In genomic region chr3:97824744-97825143, GRCm38 (mm10) we compare ENCODE assay signal across 7 mouse cellular contexts.
DNase-seq lines count a peak whose midpoint lies in the region; ATAC-seq and TF ChIP-seq lines count a peak whose summit lies in the region.

No protein-coding gene starts in this region.

- DNase-seq in embryonic facial prominence, embryonic 11.5 days (ENCODE audit: low spot score) = no peak
- DNase-seq in forebrain, postnatal 0 days = no peak
- no peak for DNase-seq in urinary bladder, postnatal 14 days (ENCODE audit: low spot score)
- DNase-seq in thymus, postnatal 0 days (ENCODE audit: low spot score) = no peak
- DNase-seq in urinary bladder, postnatal 36 days (ENCODE audit: low spot score in 2 of 2) = no peak

- no peaks in the 10 kb centered on the region for H3K4me1 ChIP-seq in embryonic facial prominence, embryonic 11.5 days (ENCODE audit: control insufficient read depth, insufficient read depth, low read length)
- no peaks in the 10 kb centered on the region for H3K4me1 ChIP-seq in forebrain, postnatal 0 days (ENCODE audit: insufficient read depth)
- peaks cover 3% of the 10 kb centered on the region; the same call in 1 of the 2 replicates for H3K4me1 ChIP-seq in intestine, embryonic 16.5 days (ENCODE audit: control insufficient read depth, insufficient read depth, low read length)

- no peak overlapping the region for H3K27ac ChIP-seq in embryonic facial prominence, embryonic 11.5 days (replicated peaks; ENCODE audit: low read depth, low read length)
- no peak overlapping the region for H3K27ac ChIP-seq in forebrain, postnatal 0 days (ENCODE audit: low read depth, low read length)
- H3K27ac ChIP-seq in intestine, embryonic 16.5 days (ENCODE audit: low read length) = no peak overlapping the region

- no peaks in the 10 kb centered on the region for H3K36me3 ChIP-seq in embryonic facial prominence, embryonic 11.5 days (replicated peaks; ENCODE audit: control insufficient read depth, insufficient read depth, low read depth, low read length)
- H3K36me3 ChIP-seq in forebrain, postnatal 0 days (ENCODE audit: insufficient read depth) = 0 out of 2 replicates have a peak, but pooled peaks cover 7% of the 10 kb centered on the region
- H3K36me3 ChIP-seq in intestine, embryonic 16.5 days (ENCODE audit: control insufficient read depth, insufficient read depth, low read length) = no peaks in the 10 kb centered on the region

- WGBS in embryonic facial prominence, embryonic 11.5 days = 2% methylated on average over 4 of the region's 5 CpGs
- 13% methylated on average over 4 of the region's 5 CpGs for WGBS in forebrain, postnatal 0 days
- WGBS in intestine, embryonic 16.5 days = 17% methylated on average over 4 of the region's 5 CpGs

- H3K4me3 ChIP-seq in embryonic facial prominence, embryonic 11.5 days (ENCODE audit: low read depth, low read length) = peak overlapping the region; percentile 45
- peak overlapping the region; percentile 17; the same call in 1 of the 2 replicates for H3K4me3 ChIP-seq in forebrain, postnatal 0 days (ENCODE audit: low read depth, low read length)
- H3K4me3 ChIP-seq in intestine, embryonic 16.5 days (ENCODE audit: low read length) = peak overlapping the region; percentile 53

- no peak overlapping the region; the same call in 1 of the 2 replicates for H3K9ac ChIP-seq in embryonic facial prominence, embryonic 11.5 days (replicated peaks; ENCODE audit: low read length)
- no peak overlapping the region for H3K9ac ChIP-seq in forebrain, postnatal 0 days
- H3K9ac ChIP-seq in intestine, embryonic 16.5 days (ENCODE audit: low read depth, low read length) = peak overlapping the region; percentile 31; the same call in 1 of the 2 replicates

- no peaks in the 10 kb centered on the region for H3K9me3 ChIP-seq in embryonic facial prominence, embryonic 11.5 days (replicated peaks; ENCODE audit: control insufficient read depth, low read length)
- no peaks in the 10 kb centered on the region for H3K9me3 ChIP-seq in forebrain, postnatal 0 days (ENCODE audit: low read length)
- no peaks in the 10 kb centered on the region for H3K9me3 ChIP-seq in intestine, embryonic 16.5 days (ENCODE audit: control insufficient read depth, low read length)

- H3K4me2 ChIP-seq in embryonic facial prominence, embryonic 11.5 days (ENCODE audit: low read depth, low read length) = peak overlapping the region; percentile 81
- H3K4me2 ChIP-seq in forebrain, postnatal 0 days (ENCODE audit: low read depth) = peak overlapping the region; percentile 52
- peak overlapping the region; percentile 91 for H3K4me2 ChIP-seq in intestine, embryonic 16.5 days (ENCODE audit: low read depth, low read length)

- no peak for TF ChIP-seq CTCF in forebrain, postnatal 0 days (IDR thresholded peaks at IDR 0.05; ENCODE audit: low read depth)

- H3K27me3 ChIP-seq in embryonic facial prominence, embryonic 11.5 days (ENCODE audit: control insufficient read depth, insufficient read depth, low read length) = peaks cover 3% of the 10 kb centered on the region; the same call in 1 of the 2 replicates
- H3K27me3 ChIP-seq in forebrain, postnatal 0 days (ENCODE audit: insufficient read depth, low read length) = no peaks in the 10 kb centered on the region
- H3K27me3 ChIP-seq in intestine, embryonic 16.5 days (replicated peaks; ENCODE audit: control insufficient read depth, insufficient read depth, low read length) = no peaks in the 10 kb centered on the region

- peak; percentile 15; the same call in 1 of the 2 replicates for ATAC-seq in embryonic facial prominence, embryonic 11.5 days (replicated peaks; ENCODE audit: insufficient number of reproducible peaks, low FRiP score, low TSS enrichment, low read depth)
- no peak for ATAC-seq in forebrain, postnatal 0 days
- ATAC-seq in intestine, embryonic 16.5 days = peak; percentile 26; the same call in 1 of the 2 replicates
- ATAC-seq in monocyte, adult 5-6 weeks (replicated peaks; ENCODE audit: insufficient number of reproducible peaks, low FRiP score, low TSS enrichment, poor library complexity, severe bottlenecking) = peak; percentile 32
